Mouse (Mus musculus): ENCODE data around the gene Calm4.

DNA sequence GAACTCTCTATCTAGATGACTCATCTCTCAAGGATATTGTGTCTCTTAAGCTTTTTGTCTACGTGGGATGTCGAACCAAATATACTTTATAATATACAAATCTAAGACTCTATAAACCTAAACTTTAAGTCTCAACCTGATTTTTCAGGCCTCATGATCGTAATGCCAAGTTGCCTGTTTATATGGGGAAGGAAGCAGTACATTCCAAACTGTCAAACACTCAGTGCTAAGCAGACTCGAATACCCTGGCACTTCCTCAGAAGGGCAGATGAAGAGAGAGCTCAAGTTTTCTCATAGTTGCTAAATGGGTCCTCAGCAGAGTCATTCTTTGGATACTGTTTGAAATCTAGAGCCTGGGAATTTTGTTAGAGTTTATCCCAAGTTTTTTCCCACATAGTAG, 40.9 kb upstream of the Calm4 start:
- no peak for TF ChIP-seq CTCF (IDR thresholded peaks at IDR 0.05; ENCODE audit: borderline replicate concordance, insufficient read depth, low read length)
- no peak for TF ChIP-seq POLR2A (IDR thresholded peaks at IDR 0.05; ENCODE audit: low read depth, low read length)
